Mouse (Mus musculus) cerebellum, adult 2 months (tissue): ENCODE results near the gene Ifnz. TPM values are rescaled to one million over a fixed set of nuclear protein-coding genes. Genes with fewer than 3 reads are reported as not detected.
"Not testable (repeated sequence)": the region's sequence is repeated elsewhere in the genome, so short reads cannot be mapped to it uniquely, and the experiment has no call there.

Experiments used
- DNase-seq, 2 experiments: peaks; one replicate each; pipeline ENCODE4 v3.0.0; 2021
- H3K27ac ChIP-seq: fragments of 200-500 bp; 2 replicates; pipeline ENCODE4 v1.5.1; 2012; ENCODE audit warnings: low read length, control low read depth, inconsistent platforms; ENCODE audit not compliant: insufficient read depth
- H3K27me3 ChIP-seq: fragments of 200-500 bp; 2 replicates; pipeline ENCODE4 v1.6.1; 2012; ENCODE audit warnings: inconsistent platforms, mild to moderate bottlenecking, low read length, moderate library complexity; ENCODE audit not compliant: control insufficient read depth, insufficient read depth
- H3K4me1 ChIP-seq: fragments of 200-500 bp; 2 replicates; pipeline ENCODE4 v1.6.1; 2011; ENCODE audit warnings: low read length; ENCODE audit not compliant: control insufficient read depth, insufficient read depth
- H3K4me3 ChIP-seq: fragments of 200-500 bp; replicated peaks from 2 replicates; pipeline ENCODE3; 2011; ENCODE audit warnings: mild to moderate bottlenecking, low read depth, low read length, control low read depth; ENCODE audit not compliant: insufficient read depth
- CTCF ChIP-seq: fragments of 200-500 bp; IDR thresholded peaks from 2 replicates; pipeline ENCODE4 v1.5.1; 2011; ENCODE audit warnings: low read depth, mild to moderate bottlenecking, control low read depth, low read length, moderate library complexity, borderline replicate concordance; ENCODE audit not compliant: insufficient read depth
- POLR2A ChIP-seq: fragments of 200-500 bp; IDR thresholded peaks from 2 replicates; pipeline ENCODE4 v1.6.1; 2011; ENCODE audit warnings: low read length, control low read depth, borderline replicate concordance; ENCODE audit not compliant: insufficient read depth
- WGBS: fragments of 180-500 bp; shearing (Covaris S2); methylation state at CpG from one replicate; pipeline ENCODE4 v1.1.7; 2018; 5-methylcytosine and 5-hydroxymethylcytosine counted together
- polyA plus RNA-seq: library from polyadenylated mRNA; depleted of rRNA; stranded (reverse); fragments of >200 nt; gene quantifications from 2 replicates; pipeline ENCODE4 v1.2.3, GENCODE M21; 2012; rRNA removed

Ifnz gene
- polyA plus RNA-seq, 1 experiment: not detected

DNA sequence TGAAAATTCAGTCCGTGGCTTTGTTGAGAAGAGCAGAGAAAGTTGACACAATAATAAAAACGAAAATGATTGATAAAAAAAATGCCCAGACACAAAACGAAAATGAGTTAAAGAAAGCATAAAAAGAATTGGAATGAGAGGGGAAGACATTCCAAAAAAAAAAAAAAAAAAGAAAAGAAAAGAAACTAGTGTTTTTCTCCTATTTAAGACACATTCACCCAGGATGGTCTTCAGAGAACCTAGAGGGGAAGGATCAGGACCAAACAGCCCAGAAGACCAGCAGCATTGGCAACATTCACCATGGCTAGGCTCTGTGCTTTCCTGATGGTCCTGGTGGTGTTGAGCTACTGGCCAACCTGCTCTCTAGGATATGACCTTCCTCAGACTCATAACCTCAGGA, 34.0 kb downstream of the Ifnz start, which contains the start of gene Ifna7:
Gene Ifna7 (plus strand): TSS at position 301 of the 400 bp plus-strand sequence.
- TF ChIP-seq CTCF (no peak), POLR2A (no peak)
- Histone ChIP-seq H3K4me3 (no peak within 1 kb of the TSS), H3K27me3 (no peaks in the 10 kb centered on the region), H3K27ac (no peak within 1 kb of the TSS), H3K4me1 (no peaks in the 10 kb centered on the region)
- no peak for DNase-seq
- 58% methylated on average over 3 of the region's 3 CpGs for whole genome bisulfite sequencing

DNA sequence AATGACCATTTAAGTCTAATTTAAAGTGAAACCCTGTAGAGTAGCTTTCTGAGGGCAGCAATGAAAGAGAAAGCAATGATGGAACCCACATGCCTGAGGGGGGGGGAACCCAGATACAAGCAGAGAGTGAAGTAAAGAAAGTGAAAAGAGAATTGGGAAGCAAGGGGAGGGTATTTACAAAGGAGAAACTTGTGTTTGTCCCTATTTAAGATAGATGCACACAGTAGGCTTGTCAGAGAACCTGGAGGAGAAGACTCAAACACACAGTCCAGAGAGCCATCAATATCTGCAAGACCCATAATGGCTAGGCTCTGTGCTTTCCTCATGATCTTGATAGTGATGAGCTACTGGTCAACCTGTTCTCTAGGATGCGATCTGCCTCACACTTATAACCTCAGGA, 37.7 kb downstream of the Ifnz start, which contains the start of gene Ifna11:
Gene Ifna11 (plus strand): TSS at position 301 of the 400 bp plus-strand sequence.
- TF ChIP-seq POLR2A (no peak), CTCF (no peak)
- H3K27ac ChIP-seq: no peak within 1 kb of the TSS
- DNase-seq: no peak
- H3K4me1 ChIP-seq: no peaks in the 10 kb centered on the region
- H3K4me3 ChIP-seq: no peak within 1 kb of the TSS
- WGBS: 85% methylated on average over 1 of the region's 1 CpGs
- no peaks in the 10 kb centered on the region for H3K27me3 ChIP-seq

DNA sequence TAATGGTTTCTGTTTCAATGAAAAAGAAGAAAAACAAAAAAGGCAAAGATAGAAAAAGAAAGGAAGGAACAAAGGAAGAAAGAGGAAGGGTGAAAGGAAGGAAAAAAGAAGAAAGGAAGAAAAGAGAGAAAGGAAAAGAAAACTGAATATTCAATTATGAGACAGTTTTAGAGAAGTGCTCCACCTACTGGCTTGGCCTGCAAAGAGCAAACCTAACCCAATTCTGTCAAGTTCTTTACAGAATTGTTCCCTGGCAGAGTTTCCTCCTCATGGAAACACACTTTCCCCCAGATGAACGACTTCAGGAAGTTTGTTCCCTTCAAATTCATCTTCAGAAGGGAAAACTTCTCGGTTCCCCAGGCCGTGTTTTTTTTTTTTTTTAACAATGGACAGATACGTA, 41.1 kb downstream of the Ifnz start:
- Histone ChIP-seq H3K4me3 (no peak overlapping the region), H3K27ac (no peak overlapping the region), H3K27me3 (no peaks in the 10 kb centered on the region), H3K4me1 (no peaks in the 10 kb centered on the region)
- WGBS: 27% methylated on average over 4 of the region's 4 CpGs
- peak in 1 of 2 experiments; percentile 5 for DNase-seq
- TF ChIP-seq CTCF (0 out of 2 replicates have a peak, but pooled peaks have one; percentile 18), POLR2A (no peak)

DNA sequence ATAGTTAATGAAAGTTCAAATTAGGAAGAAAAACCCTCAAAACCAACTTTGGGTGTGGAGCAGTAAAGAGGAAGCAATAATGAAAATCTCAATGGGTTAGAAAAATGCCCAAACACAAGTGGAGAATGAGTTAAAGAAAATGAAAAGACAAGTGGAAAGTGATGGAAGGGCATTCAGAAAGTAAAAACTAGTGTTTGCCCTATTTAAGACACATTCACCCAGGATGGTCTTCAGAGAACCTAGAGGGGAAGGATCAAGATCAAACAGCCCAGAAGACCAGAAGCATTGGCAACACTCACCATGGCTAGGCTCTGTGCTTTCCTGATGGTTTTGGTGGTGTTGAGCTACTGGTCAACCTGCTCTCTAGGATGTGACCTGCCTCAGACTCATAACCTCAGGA, 45.2 kb downstream of the Ifnz start, which contains the start of gene Ifna6:
Gene Ifna6 (plus strand): TSS at position 301 of the 400 bp plus-strand sequence.
- not testable (repeated sequence) for H3K4me1 ChIP-seq, H3K4me3 ChIP-seq, H3K27me3 ChIP-seq, H3K27ac ChIP-seq, DNase-seq

DNA sequence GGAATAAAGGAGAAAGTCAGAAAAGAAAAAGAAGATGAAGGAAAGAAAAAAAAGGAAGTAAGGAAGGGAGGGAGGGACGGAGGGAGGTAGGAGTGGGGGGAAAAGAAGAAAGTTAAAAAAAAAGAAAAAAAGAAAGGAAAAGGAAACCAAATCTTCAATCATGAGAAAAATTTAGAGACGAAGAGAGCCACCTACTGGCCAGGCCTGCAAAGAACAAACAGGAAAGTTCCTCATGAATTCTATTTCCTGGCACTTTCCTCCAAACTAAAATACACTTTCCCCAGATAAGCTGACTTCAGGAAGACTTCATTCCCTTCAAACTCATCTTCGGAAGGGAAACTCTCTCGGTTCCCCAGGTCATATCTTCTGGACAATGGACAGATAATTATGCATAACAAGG, 48.6 kb downstream of the Ifnz start:
- no peak for DNase-seq
- H3K4me3 ChIP-seq: no peak overlapping the region
- no peak overlapping the region for H3K27ac ChIP-seq
- TF ChIP-seq POLR2A (no peak), CTCF (peak; percentile 25; the same call in 1 of the 2 replicates)
- no peaks in the 10 kb centered on the region for H3K27me3 ChIP-seq
- 17% methylated on average over 4 of the region's 4 CpGs for WGBS
- no peaks in the 10 kb centered on the region for H3K4me1 ChIP-seq

Other genes with a start within 250 kb of the Ifnz start
- gene Ifna15, start 223.9 kb upstream of the Ifnz start, polyA plus RNA-seq: not detected in 2 replicates
- not detected in 2 replicates for gene Ifna14, start 210.3 kb upstream of the Ifnz start, polyA plus RNA-seq
- not detected in 2 replicates for gene Ifna9, start 189.7 kb upstream of the Ifnz start, polyA plus RNA-seq
- gene Ifna12, start 178.8 kb upstream of the Ifnz start, polyA plus RNA-seq: not detected in 2 replicates
- gene C87499, start 147.7 kb upstream of the Ifnz start, polyA plus RNA-seq: not detected in 2 replicates
- gene Ifna13, start 137.7 kb upstream of the Ifnz start, polyA plus RNA-seq: not detected in 2 replicates
- not detected in 2 replicates for gene Ifna16, start 105.2 kb upstream of the Ifnz start, polyA plus RNA-seq
- not detected in 2 replicates for gene Ifna2, start 98.2 kb upstream of the Ifnz start, polyA plus RNA-seq
- not detected in 2 replicates for gene Ifnab, start 90.8 kb upstream of the Ifnz start, polyA plus RNA-seq
- gene Gm26566, start 60.3 kb upstream of the Ifnz start, polyA plus RNA-seq: 0.59 and 1.2 TPM in 2 replicates
- 43.6 and 44.7 TPM in 2 replicates for gene Klhl9, start 59.7 kb upstream of the Ifnz start, polyA plus RNA-seq
- not detected in 2 replicates for gene Gm13271, start 27.3 kb upstream of the Ifnz start, polyA plus RNA-seq
- gene Gm13283, start 22.0 kb upstream of the Ifnz start, polyA plus RNA-seq: not detected in 2 replicates
- gene Gm13290, start 8.3 kb upstream of the Ifnz start, polyA plus RNA-seq: not detected in 2 replicates
- gene Gm13289, start 5.2 kb upstream of the Ifnz start, polyA plus RNA-seq: not detected in 2 replicates
- gene Gm13272, start 2.3 kb upstream of the Ifnz start, polyA plus RNA-seq: not detected in 2 replicates
- gene Gm13276, start 3.6 kb downstream of the Ifnz start, polyA plus RNA-seq: not detected in 2 replicates
- not detected in 2 replicates for gene Gm13277, start 6.5 kb downstream of the Ifnz start, polyA plus RNA-seq
- not detected in 2 replicates for gene Gm13278, start 9.4 kb downstream of the Ifnz start, polyA plus RNA-seq
- gene Gm13275, start 12.4 kb downstream of the Ifnz start, polyA plus RNA-seq: not detected in 2 replicates
- gene Gm13279, start 15.3 kb downstream of the Ifnz start, polyA plus RNA-seq: not detected in 2 replicates
- gene Gm13285, start 17.5 kb downstream of the Ifnz start, polyA plus RNA-seq: not detected in 2 replicates
- not detected in 2 replicates for gene Gm13287, start 21.1 kb downstream of the Ifnz start, polyA plus RNA-seq
- gene Gm13288, start 23.4 kb downstream of the Ifnz start, polyA plus RNA-seq: not detected in 2 replicates
- gene Ifna7, start 34.1 kb downstream of the Ifnz start, polyA plus RNA-seq: not detected in 2 replicates
- not detected in 2 replicates for gene Ifna11, start 37.8 kb downstream of the Ifnz start, polyA plus RNA-seq
- gene Ifna6, start 45.3 kb downstream of the Ifnz start, polyA plus RNA-seq: not detected in 2 replicates
- gene Ifna5, start 53.4 kb downstream of the Ifnz start, polyA plus RNA-seq: not detected in 2 replicates
- not detected in 2 replicates for gene Ifna4, start 59.7 kb downstream of the Ifnz start, polyA plus RNA-seq
- gene Ifna1, start 68.0 kb downstream of the Ifnz start, polyA plus RNA-seq: not detected in 2 replicates
- not detected in 2 replicates for gene Ifne, start 98.1 kb downstream of the Ifnz start, polyA plus RNA-seq